Mouse (Mus musculus): Measurements from ENCODE around the gene Rbp3.

Rbp3 gene

DNA sequence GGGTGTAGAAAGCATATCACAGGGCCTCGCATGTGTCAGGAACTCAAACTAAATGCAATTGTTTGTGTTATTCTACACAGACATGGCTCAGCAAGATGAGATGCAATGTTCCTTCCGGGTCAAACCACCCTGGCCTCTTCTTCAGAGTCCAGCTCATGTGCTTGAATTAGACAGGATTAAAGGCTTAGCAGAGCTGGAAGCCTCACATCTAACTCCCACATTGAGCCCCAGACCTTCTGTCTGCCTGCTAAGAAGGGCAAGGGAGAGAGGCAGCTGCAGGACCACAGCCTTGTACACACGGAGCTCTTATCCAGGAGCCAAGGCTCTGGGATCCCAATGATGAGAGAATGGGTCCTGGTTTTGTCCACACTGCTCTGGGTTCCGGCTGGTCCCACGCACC lies at the start of gene Rbp3:
Gene Rbp3, plus strand, starts transcription at position 243 of the 400 bp plus-strand sequence.
- no peak for DNase-seq

DNA sequence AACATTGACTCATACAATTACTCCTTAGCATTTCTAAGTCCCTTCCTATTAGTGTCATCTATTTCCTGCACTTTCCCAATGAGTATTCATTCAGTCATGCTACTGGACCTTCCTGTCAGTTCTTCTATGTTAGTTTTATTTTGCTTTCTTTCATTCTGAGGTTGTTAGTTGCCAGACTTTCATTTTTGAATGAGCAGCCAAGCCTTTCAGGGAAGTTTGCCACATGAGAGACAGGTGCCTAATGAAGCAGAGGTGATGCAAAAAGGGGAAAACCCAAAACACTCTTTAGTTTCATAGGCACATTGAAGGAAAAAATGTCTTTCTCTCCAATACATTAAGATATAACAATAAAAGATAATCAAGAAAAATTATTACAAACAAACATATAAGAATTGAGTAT lies 49.0 kb upstream of the Rbp3 start:
- DNase-seq, result no peak

DNA sequence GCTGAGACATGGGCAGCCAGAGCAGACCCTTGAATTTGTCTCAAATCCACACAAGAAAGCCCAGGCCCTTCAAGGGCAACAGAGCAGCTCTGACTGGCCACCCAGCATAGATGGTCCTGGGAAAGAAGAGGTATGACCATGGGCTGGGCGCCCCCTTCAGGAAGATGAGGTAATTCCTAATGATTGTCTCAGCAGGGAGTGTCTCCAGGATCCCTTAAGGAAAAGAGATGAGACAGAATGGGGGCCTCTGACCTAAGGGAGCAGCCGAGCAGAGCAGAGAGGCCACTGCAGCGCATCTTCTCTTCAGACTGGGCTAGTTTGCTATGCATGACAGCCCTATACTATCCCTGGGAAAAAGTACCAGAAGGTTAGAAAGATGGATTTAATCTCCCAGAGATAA lies 40.1 kb upstream of the Rbp3 start:
- peak in 1 of 2 experiments; percentile 41 for DNase-seq

DNA sequence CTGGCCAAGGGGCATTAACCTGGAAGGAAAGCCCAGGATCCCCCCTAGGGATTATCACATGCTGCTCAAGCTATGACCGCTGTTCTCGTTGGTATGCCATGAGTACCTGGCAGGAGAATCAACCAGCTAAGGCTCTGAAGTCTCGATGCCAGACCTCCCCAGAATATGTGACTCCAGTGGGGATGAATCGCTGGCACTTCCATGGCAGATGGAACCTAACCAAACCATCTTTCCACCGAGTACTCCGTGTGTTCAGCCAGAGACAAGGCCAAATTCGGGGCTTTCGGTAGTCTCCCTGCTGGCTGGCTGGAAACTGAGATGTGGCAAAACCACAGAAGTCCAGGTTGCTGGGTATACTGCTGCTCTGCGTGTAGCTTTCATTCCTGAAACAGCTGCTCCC lies 39.6 kb upstream of the Rbp3 start:
- no peak for DNase-seq

DNA sequence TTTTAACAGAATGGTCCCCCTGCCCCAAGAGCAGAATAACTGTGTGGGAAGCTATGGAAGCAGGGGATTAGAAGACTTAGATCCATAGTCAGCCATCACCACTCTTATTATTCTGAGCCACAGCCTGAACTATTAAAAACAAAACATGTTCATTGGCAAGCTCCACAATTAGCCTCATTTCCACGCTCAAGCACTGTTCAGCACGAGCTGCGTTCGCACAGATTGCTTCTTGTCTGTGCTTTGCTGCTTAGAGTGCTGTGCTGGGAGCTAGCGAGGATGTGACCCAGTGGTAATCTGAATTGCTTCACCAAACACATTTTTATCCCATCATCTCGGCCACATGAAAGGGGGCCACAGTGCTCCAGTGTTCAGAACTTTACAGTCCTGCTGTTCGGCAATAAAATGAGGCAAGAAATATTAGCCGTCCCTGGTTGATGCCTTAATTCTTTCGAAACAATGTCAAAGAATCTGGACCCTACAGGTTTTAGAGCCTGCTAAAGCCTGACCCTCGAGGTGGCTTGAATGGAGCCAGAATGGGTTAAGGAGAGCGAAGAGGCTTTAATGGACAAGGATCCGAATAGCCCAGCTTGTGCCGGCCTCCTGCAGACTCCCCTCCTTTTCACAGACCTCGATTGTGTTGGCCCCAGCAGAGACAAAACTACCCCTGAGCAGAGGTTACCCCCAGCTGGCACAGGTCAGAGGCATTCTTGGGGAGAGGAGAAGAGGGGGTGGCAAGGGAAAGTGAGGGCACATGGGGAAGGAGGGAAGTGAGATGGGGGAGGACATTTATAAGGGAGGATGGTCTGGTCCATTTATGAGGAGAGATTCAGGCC lies 32.9 kb upstream of the Rbp3 start:
- no peak for DNase-seq

DNA sequence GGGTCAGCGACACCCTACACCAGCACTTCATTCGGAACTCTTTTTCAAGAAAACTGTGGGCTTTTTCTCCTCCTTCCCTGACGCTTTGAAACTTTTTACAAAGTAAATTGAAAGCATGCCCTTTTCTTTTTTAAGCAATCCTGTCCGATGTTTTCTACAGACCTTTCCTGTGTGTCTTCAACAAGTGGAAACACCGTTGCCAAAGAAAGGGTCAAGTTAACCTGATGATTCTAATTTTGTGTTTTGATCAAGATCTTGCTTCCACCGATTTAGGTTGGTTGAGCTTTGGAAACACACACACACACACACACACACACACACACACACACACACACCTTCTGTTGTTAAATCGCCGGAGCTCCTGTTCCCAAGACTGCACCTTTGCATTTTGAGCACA lies 31.0 kb upstream of the Rbp3 start:
- no peak for DNase-seq

DNA sequence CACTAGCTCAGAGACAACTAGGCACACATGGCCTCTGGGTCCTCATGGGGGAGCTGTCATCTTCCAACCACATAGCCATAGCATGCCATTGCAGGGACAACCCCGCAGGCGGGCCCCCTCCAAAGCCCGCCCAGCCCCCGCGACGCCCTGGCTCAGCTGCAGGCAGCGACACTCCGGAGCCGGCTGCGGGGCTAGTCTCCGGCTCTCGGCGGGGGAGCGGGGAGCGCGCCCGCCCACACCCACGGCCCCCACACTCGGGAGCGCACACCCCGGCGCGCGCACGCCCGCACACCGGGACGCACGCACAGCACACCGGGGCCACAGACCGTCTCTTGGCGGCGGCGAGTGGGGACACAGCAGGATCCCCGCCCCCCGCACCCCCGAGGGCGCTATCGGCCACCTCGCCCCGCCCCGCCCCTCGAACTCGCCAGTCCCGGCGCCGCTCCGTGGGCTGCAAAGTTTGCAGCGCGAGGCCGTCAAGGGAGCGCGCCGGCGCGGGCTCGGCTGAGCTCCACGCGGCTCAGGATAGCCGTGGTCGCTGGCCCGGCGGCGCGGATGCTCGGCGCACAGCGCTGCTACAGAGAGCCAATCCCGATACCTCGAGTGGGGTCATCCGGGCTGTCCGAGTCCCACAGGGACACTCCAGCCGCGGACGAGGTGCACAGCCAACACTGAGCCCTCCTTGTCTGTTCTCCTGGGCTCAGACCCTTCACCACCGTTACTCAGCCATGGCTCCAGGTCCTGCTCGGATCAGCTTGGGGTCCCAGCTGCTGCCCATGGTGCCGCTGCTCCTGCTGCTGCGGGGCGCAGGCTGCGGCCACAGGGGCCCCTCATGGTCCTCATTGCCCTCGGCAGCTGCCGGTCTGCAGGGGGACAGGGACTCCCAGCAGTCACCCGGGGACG lies 30.4 kb upstream of the Rbp3 start, which contains the start of gene Gdf10:
Gene Gdf10, plus strand, starts transcription at position 420 of the 903 bp plus-strand sequence.
- peak; percentile 29 to 45 for DNase-seq

DNA sequence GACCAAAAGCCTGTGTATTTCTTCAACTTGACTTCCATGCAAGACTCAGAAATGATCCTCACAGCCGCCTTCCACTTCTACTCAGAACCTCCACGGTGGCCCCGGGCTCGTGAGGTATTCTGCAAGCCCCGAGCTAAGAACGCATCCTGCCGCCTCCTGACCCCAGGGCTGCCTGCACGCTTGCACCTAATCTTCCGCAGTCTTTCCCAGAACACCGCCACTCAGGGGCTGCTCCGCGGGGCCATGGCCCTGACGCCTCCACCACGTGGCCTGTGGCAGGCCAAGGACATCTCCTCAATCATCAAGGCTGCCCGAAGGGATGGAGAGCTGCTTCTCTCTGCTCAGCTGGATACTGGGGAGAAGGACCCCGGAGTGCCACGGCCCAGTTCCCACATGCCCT lies 21.9 kb upstream of the Rbp3 start:
- no peak for DNase-seq

DNA sequence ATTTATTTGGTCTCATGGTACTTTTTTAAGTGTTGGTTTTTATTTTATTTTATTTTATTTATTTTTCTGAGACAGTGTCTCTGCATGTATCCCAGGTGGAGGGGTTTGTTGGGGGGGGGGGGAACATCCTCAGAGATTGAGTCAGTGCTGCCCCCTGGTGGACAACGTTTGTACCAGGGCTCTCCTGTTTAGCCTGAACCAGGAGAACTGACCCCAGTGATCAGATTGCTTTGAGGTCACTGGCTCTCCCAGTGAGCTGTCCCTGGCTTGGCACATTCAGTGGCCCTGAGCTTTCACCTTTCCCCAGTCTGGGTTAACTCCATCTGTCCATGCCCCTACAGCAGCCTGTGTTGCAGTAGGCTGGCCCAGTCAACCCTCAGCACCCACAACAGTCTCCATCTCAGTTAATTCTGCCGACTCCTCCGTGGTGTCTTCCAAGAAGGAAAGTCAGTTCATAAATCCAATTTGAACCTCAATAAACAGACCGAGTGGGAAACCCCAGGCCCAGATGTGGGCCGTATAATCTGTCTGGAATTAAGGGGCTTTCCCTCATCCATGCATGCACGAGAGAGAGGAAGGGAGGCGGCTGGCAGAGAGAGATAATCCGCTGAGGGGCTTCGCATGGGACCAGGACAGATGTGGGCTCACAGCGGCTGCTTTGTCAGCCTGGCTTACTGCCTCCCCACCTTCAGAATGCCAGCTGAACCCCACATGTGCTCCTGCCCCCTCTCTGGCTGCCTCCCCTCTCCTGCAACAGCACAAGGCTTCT lies 20.7 kb upstream of the Rbp3 start:
- DNase-seq, result peak; percentile 63 to 84

DNA sequence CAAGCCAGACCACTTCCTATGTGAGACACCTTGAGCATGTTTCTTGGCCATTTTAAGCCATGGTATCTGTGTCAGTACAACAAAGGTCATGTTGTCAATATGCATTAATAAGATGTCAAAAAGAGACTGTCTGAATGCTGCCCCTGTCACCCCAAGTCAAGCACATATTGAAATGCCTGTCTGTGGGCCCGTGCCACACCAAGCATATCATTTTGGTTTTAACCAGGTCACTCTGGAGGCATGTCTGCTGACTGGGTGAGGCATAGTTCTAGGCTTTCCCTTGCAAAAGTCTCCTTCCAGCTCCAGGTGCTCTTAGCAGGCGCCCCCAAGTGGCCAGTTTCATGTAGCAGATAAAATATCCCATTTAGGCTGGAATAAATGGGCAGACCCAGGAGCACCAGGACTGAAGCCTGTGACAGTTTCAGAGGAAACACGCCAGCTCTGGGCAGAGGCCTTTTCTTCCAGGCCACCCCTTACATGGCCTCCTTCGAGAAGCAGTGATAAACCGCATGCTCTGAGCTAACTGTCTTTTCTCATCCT lies 20.0 kb upstream of the Rbp3 start:
- peak; percentile 60 to 76 for DNase-seq

DNA sequence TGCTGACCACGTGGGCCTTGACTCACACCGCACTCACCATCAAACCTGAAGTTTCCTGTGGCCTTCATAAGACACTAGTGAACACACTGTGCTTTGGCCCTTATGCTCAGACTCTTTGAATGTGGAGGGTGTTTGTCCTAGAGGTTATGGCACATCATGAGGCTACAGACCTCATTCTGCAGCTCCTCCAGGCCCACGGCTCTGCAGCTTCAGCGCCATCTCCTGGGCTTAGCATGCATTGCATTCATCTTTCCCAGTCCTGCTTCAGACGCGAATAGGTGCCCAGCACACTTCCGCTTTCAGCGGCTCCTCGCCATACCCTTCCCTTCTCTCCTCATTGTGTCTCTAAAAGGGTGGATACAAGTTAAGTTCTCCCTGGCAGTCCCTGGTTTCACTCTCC lies 14.7 kb upstream of the Rbp3 start:
- peak; percentile 83 to 89 for DNase-seq

DNA sequence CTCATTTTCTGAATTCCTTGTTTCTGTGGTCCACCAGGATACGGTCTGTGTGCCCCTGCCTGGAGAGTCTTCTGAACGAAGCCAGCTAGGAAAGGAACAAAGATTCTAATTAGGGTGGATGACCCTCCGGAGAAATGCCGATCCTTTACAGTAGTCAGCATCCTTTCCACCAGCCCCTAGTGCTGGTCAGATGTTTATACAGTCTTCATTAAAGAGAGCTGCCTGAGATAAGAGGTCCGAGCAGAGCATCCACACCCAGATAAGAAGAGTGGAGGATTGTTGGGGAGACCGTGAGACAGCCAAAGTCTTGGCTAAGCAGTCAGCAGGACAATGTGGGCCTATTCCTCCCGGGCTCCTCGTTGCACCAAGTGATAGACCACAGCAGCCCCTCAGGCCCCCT lies 13.1 kb upstream of the Rbp3 start, which contains the start of gene Gdf2:
Gene Gdf2, plus strand, starts transcription at position 301 of the 400 bp plus-strand sequence.
- no peak for DNase-seq

DNA sequence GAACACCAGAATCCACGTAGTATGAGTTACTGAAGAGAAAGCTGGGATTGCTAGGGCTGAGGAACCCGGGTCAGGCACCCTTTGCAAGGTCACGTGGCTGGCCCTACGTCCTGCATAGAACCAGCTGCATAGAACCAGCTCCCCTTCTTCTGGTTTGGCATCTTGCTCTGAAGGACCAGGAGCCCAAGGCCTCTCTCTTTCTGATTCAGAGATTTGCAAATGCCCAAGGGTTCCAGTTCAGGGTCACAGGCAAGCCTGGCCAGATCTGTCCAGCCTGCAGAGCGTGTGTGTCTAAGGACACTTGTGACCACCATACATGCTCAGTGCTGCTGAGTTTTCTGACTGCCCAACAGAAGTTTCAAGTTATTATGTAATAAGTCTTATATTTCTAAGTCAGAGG lies 11.6 kb upstream of the Rbp3 start:
- no peak for DNase-seq

DNA sequence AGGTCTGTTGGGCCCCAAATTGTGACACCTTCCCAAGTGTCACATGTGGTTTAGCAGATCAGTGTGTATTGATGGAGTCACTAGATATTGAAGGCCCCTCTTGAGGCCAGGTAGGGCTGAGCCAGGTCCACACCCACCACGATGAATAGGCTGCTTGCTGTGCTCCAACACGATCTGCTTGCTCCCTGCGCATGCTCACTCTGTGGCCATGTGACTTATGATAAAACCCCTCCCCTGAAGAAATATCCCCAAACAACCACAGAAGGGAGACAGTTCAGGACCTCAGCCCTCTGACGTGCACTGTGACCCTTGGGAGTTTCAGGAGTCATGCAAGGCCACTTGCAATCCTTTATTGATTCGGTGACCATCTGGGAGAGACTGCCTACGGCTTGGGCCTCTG lies 7.7 kb upstream of the Rbp3 start:
- DNase-seq, result no peak

DNA sequence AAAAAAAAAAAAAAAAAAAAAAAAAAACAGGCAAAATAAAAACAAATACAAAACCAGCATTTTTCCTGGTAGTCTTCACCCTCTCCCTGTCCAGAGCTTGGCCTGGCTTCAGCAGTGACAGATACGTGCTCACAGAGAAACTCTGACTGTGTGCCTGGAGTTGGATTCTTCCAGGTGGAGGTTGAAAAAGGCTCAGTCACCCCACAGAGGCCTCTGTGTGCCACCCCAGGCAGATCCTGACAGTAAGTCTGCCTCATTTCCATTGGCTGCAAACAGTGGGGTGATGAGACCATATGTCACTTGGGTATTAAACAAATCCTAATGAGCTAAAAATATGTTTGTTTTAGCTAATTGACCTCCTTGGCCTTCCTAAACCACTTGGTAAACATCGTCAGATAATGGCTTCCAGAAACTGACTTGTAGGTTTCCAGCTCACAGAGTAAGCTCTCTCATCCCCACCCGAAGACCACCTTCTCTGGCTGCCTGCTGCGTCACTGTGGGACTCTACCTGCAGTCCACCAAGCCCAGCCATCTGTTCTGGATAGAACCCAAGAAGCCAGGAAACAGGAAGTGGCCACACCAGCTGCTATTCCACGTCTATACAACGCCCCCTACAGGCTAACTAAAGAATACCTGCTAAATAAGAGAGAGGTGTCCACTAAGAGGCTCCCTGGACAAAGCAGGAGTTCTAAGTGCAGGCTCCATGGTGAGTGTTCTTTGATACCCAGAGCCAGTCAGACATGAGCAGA lies 1.4 kb upstream of the Rbp3 start:
- DNase-seq, result peak in 1 of 2 experiments; percentile 50

DNA sequence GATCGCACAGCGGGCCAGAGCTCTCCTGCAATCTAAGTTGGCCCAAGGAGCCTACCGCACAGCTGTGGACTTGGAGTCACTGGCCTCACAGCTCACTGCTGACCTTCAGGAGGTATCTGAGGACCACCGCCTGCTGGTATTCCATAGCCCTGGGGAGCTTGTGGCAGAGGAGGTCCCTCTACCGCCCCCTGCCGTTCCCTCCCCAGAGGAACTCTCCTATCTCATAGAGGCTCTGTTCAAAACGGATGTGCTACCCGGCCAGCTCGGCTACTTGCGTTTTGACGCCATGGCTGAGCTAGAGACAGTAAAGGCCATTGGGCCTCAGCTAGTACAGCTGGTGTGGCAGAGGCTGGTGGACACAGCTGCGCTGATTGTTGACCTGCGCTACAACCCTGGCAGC lies 2.3 kb downstream of the Rbp3 start:
- no peak for DNase-seq

DNA sequence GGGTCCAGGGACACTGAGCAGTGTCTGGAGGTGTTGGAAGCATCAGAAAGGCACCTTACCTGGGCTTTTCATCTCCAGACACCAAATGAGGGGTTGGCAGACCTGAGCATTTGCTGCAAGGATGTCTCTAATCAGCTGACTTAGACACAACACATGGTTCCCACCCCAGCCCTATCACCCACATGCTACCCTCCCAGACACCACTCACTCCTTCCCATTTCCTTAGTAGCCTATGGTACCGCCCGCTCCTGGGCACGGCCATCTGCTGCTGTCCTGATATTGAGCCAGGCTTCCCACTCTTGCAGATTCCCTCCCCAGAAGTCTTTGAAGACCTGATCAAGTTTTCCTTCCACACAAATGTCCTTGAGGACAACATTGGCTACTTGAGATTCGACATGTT lies 4.4 kb downstream of the Rbp3 start:
- DNase-seq, result peak in 1 of 2 experiments; percentile 41

DNA sequence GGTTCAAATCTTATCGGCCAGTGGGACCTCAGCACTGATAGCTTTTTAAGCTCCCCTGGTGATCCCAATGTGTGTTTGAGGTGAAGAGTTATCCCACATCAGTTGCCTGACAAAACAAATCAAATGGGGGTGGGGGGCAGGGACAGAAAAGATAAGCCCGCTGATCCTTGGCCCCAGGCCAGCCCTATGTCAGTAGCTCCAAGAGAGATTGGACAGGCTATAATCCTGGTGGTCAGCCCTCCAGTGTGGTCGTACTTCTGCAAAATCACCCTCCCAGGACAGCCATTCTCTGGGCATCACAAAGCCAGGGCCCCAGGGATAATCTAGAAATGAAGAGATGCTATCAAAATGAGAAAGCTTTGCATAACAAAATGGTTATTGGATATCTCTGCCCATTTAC lies 5.0 kb downstream of the Rbp3 start:
- no peak for DNase-seq

DNA sequence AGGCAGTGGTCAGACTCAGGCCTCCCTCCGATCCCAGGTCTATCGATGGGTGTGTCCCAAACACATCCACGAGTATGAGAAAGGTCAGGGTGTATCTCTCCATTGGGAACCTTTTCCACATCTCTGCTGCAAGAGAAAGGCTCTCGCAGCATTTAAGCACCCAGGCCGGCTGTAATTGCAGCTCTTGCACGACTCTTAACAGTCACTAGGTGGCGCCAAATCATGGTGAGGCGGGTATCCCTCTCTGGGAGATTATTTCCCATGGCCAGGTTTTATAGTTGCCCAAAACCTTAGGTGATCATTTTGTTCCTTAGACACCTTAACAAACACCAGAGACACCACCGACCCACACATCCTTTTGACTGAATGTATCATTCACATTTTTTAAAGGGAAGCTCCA lies 5.5 kb downstream of the Rbp3 start:
- peak; percentile 69 to 82 for DNase-seq

DNA sequence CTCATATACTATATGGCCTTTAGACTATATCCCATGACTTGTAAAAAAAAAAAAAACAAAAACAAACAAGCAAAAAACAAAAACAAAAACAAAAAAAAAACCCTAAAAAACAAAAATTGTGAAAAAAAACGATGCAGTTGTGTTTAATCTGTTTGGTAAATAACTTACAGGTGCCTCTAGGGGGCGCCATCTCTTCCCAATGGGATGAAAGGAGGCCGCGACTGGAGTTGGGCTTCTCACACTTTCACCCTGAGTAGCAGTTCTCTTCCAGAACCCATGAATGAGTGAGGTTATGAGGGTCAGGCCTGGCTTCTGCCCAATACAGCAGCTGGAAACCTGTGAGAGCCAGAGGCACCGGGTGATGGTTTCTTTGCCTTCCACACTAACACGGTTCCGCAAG lies 11.9 kb downstream of the Rbp3 start:
- DNase-seq, result no peak

DNA sequence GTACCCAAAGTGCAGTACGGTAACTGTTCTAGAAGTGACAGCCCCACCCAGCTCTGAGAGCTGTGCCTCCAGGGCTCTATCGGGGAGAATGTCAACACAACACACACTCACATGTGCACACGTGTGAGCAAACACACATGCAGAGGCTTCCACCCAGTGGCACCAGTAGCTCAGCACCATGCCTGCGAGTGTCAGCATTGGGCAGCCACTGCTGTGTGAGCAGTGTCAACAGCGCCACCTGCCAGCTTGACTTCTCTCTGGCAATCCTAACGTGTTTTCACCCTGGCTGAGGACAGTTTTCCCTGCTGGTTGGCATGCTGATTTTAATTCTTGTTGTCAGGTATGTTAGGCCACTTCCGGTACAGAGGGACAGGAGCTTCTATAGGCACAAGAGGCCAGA lies 18.9 kb downstream of the Rbp3 start:
- DNase-seq, result peak in 1 of 2 experiments; percentile 58

DNA sequence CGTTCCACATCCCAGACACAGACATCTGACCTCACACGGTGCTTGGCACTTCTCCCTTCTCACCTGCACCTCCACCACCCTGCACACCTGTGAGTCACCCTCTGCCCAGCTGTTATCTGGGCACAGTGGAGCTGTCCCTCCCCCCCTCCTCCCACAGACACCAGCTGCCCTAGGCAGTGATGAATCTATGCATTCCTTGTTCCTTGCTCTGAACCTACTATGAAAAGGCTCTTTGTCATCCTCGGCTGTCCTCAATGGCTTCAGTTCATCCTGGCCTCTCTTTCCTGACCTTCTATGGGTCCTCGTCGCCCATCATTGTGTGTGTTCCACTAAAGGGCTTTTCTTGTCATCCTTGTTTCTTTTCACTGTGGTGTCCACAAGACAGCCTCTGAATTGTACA lies 20.9 kb downstream of the Rbp3 start:
- DNase-seq, result no peak

Data from cerebellum, postnatal 25 days (tissue).